Mouse (Mus musculus): ENCODE results near the gene Sult2a7.

The Sult2a7 gene

GRCm38 (mm10) chr7:14494130-14494529 is at the start of gene Sult2a7:
Gene Sult2a7 (minus strand): TSS chr7:14494230.
- DNase-seq (ENCODE audit: low read depth, low spot score): no peak

DNA sequence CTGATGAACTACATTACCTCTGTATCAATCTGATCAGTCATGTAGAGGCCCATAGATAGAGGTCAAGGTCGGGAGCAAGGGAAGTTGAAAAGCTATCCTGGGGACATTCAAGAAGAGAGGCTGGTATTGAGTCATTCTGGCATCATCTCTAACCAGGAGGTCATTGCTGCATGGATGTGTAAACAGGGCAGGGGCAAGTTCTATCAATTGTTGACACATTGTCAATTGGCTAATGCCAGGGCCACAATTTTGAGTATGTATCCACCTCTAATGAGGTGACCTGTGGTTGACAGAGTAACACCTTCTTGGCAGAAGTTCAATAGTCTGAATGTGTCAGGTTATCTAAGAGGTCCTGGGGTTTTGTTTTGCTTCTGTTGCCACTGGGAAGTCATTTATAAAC is 31.2 kb upstream of the Sult2a7 start:
- no peak for DNase-seq (ENCODE audit: low read depth, low spot score)

GRCm38 (mm10) chr7:14522636-14523035 is 28.6 kb upstream of the Sult2a7 start:
- DNase-seq (ENCODE audit: low read depth, low spot score): no peak

DNA sequence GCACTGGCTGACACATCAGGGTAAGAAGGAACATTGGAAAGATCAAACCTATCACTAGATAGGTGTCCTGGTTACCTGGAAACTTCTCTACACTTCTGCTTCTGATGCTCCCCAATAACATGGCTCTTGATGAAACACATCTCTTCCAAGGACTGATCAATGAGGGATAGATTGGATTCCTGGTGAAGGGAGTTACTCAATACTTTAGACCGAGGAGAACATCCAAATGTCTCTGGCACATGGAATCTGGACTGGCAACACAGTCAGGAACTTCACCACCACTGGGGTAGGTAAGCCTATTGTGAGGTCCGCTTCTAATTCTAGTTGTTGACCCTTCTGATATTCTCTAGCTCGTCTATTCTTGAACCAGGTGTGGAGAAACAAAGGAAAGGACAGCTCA is 24.3 kb upstream of the Sult2a7 start:
- no peak for DNase-seq (ENCODE audit: low read depth, low spot score)

- DNase-seq (ENCODE audit: low read depth, low spot score): no peak
These were observed 1.1 kb downstream of the Sult2a7 start for GRCm38 (mm10) chr7:14492886-14493285.

DNA sequence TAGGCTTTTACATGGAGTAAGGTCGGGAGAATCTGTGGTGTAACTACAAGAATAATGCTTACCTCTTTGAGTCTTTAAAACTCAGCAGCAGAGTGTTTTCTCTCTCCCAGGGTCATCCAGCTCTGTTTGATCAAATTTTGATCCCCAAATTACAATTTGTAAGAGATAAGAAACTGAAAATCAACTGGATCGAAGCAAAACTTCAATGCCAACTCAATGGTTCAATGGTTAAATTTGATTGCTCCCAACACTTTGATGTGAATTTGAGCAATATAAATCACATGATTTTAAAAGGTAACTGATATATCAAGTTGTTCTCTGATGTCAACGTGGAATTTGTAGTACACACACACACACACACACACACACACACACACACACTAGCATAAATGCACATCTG is 47.5 kb downstream of the Sult2a7 start, which contains the start of gene Sult2a8:
Gene Sult2a8 (minus strand): TSS at position 236 of the 400 bp plus-strand sequence.
- no peak for DNase-seq (ENCODE audit: low read depth, low spot score)

DNA sequence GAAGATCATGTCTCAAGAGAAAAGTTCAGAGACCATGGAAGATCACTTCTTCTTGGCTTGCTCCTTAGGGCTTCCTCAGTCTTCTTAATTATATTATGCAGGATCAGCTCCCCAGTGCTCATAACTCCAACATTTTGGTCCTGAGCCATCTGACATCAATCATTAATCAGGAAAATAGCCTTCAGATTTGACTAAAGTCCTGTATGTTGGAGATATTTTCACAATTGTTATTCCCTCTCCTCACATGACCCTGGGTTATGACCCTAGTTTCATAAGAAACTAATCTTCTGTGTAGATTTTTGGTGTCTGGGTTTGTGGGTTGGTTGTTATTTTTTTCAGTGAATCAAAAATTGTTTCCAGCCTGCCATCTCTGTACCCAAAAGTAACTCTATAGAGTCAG is 54.4 kb downstream of the Sult2a7 start:
- no peak for DNase-seq (ENCODE audit: low read depth, low spot score)

DNA sequence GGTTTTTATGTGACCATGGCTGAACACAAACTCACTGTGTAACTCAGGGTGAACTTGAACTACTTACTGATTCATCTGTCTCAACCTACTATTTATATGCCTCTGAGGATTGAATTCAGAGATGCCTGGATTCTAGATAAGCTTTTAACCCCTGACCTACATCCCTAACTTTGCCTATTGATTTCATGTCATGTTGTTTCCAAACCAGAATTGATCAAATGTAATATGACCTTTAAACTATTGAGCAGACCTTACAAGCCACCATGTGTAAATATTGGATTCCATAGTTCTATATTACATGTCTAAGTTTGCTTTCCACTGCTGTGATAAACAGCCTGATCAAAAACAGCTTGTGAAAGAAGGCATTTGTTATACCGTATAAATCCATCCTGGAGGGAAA is 55.5 kb downstream of the Sult2a7 start:
- no peak for DNase-seq (ENCODE audit: low read depth, low spot score)

DNA sequence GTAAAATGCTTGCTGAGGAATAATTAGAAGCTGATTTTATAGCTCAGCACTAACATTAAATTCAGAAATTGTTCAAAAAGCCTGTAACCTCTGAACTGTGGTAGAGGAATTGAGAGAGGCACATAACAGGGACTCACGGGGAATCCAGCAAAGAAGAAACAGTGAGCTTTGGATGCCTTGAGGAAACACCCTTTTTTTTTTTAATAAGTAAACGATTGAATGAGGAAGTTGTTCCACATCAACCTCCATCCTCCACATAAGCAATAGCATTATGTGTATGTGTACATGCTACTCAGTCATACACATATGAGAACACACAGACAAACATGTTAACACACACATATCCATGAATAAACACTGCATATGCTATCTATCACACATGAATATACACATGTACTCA is 56.0 kb downstream of the Sult2a7 start:
- DNase-seq (ENCODE audit: low read depth, low spot score): no peak
